Mouse (Mus musculus) cerebellum, adult 2 months (tissue): ENCODE data around the gene Pde4dip.

Source experiments
- CTCF ChIP-seq: fragments of 200-500 bp; IDR thresholded peaks from 2 replicates; pipeline ENCODE4 v1.5.1; 2011; ENCODE audit warnings: low read depth, mild to moderate bottlenecking, control low read depth, low read length, moderate library complexity, borderline replicate concordance; ENCODE audit not compliant: insufficient read depth
- POLR2A ChIP-seq: fragments of 200-500 bp; IDR thresholded peaks from 2 replicates; pipeline ENCODE4 v1.6.1; 2011; ENCODE audit warnings: low read length, control low read depth, borderline replicate concordance; ENCODE audit not compliant: insufficient read depth

DNA sequence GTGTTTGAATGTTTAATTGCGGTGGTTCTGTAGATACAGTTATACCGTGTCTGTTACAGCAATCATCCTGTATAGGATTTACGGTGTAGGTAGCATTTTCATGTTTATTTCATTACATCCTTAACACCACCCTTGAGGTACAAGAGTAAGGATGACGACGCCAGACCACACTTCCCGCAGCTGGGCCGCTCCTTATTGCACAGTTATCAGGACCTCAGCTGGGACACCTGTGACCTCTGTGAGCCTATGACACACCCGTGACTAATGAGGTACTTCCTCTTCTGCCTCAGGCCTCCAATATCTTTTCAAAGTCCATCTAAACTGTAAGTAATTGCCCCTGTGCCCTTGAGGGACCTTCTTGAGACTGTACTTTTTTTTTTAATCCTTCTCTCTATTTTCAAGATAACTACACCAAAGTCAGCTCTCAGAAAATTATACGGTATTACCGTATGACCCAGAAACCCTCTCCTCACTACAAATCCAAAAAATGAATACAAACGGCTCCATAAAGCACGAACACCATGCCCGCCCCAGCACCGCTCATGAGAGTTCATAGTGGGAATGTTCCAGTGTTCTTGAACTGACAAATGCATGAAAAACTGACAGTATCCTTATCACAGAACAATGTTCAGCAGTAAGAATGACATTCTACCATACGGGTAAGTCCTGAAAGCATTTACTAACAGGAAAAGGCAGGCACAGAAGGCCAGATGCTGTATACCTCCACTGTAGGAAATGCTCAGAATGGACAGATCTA, 56.8 kb downstream of the Pde4dip start:
- TF ChIP-seq POLR2A (no peak), CTCF (no peak)
